Mouse (Mus musculus) liver, embryonic 11.5 days (tissue): ENCODE measurements around the gene Fzr1. TPM values are rescaled to one million over a fixed set of nuclear protein-coding genes. Genes with fewer than 3 reads are reported as not detected.

ENCODE experiments used
- ATAC-seq: fragments of 200-750 bp; cut with Nextera tagmentation; replicated peaks from 2 replicates; pipeline ENCODE4 v1.8.0; 2017; ENCODE audit warnings: moderate number of reproducible peaks, mild to moderate bottlenecking, moderate TSS enrichment, moderate library complexity; ENCODE audit not compliant: low FRiP score
- DNase-seq: peaks from one replicate; pipeline ENCODE4 v3.0.0-alpha.2; 2017; ENCODE audit warnings: low spot score
- H3K27ac ChIP-seq: fragments of 300-500 bp; sonication (generic); 2 replicates; pipeline ENCODE4 v1.5.1; 2014; ENCODE audit warnings: mild to moderate bottlenecking, low read depth, low read length, control low read depth
- H3K27me3 ChIP-seq: fragments of 300-500 bp; sonication (generic); replicated peaks from 2 replicates; pipeline ENCODE4 v1.6.1; 2014; ENCODE audit warnings: low read length, mixed read lengths; ENCODE audit not compliant: control insufficient read depth, insufficient read depth
- H3K36me3 ChIP-seq: fragments of 300-500 bp; sonication (generic); 2 replicates; pipeline ENCODE4 v1.6.1; 2014; ENCODE audit warnings: mild to moderate bottlenecking, low read length, moderate library complexity, mixed read lengths; ENCODE audit not compliant: control insufficient read depth, insufficient read depth
- H3K4me1 ChIP-seq: fragments of 300-500 bp; sonication (generic); replicated peaks from 2 replicates; pipeline ENCODE4 v1.6.1; 2014; ENCODE audit warnings: low read length, mixed read lengths; ENCODE audit not compliant: control insufficient read depth, insufficient read depth
- H3K4me2 ChIP-seq: fragments of 300-500 bp; sonication (generic); 2 replicates; pipeline ENCODE4 v1.6.1; 2014; ENCODE audit warnings: mild to moderate bottlenecking, control low read depth, moderate library complexity
- H3K4me3 ChIP-seq: fragments of 300-500 bp; sonication (generic); 2 replicates; pipeline ENCODE4 v1.5.1; 2014; ENCODE audit warnings: low read depth, low read length, control low read depth
- H3K9ac ChIP-seq: fragments of 300-500 bp; sonication (generic); 2 replicates; pipeline ENCODE4 v1.6.1; 2014; ENCODE audit warnings: low read depth, low read length, control low read depth
- H3K9me3 ChIP-seq: fragments of 300-500 bp; sonication (generic); 2 replicates; pipeline ENCODE4 v1.6.1; 2016; ENCODE audit warnings: low read length, inconsistent platforms, mixed read lengths; ENCODE audit not compliant: control insufficient read depth
- WGBS: fragments of 180-500 bp; shearing (Covaris S2); extraction: QIAGEN DNeasy Blood & Tissue Kit; methylation state at CpG from one replicate; pipeline ENCODE4 v1.1.7; 2014; 5-methylcytosine and 5-hydroxymethylcytosine counted together
- polyA plus RNA-seq: library from polyadenylated mRNA; unstranded; fragments of >200 nt; fragmentation: Nextera tagmentation; extraction: Ambion mirVana; gene quantifications from 2 replicates; pipeline ENCODE4 v1.2.1, GENCODE M21; 2014

The Fzr1 gene
- polyA plus RNA-seq, 1 experiment from 2014 or later: 74.0 TPM

DNA sequence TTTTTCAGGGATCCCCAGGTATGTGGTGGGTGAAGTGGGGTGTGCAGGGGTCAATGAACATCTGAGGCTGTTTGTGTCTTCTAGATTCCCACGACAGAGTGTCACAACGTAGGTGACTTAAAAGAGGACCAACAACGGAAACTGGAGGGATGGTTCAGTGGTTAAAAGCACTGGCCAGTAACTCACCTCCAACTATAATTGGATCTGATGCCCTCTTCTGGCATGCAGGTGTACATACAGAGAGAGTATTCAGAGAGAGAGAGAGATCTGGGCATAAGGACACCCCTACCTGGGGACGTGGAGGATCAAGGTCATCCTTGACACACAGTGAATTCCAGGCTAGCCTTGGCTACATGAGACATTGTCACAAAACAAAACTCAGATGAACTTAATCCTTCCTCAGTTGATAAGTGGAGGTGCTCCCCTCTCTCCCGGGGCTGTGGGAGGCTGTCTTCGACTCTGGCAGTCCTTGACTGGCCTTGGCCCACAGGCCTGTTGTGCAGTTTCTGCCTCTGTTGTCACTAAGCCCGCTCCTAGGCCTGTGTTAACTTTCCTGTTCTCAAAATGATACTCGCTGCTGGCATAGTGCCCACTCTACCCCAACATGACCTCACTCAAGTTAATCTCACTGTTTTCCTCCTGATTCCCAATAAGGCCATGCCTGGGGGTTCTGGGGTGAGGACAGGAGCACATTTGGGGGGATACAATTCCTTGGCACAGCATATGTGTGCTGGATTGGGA lies 33.7 kb downstream of the Fzr1 start:
- no peaks in the 10 kb centered on the region for H3K9me3 ChIP-seq
- 49% methylated on average over 8 of the region's 8 CpGs for WGBS
- H3K27me3 ChIP-seq: peaks cover 31% of the 10 kb centered on the region
- H3K27ac ChIP-seq: no peak overlapping the region
- H3K4me1 ChIP-seq: peaks cover 45% of the 10 kb centered on the region
- H3K4me2 ChIP-seq: no peak overlapping the region
- no peak for ATAC-seq
- DNase-seq: no peak
- H3K4me3 ChIP-seq: no peak overlapping the region
- peaks cover 4% of the 10 kb centered on the region; the same call in 1 of the 2 replicates for H3K36me3 ChIP-seq
- H3K9ac ChIP-seq: no peak overlapping the region

DNA sequence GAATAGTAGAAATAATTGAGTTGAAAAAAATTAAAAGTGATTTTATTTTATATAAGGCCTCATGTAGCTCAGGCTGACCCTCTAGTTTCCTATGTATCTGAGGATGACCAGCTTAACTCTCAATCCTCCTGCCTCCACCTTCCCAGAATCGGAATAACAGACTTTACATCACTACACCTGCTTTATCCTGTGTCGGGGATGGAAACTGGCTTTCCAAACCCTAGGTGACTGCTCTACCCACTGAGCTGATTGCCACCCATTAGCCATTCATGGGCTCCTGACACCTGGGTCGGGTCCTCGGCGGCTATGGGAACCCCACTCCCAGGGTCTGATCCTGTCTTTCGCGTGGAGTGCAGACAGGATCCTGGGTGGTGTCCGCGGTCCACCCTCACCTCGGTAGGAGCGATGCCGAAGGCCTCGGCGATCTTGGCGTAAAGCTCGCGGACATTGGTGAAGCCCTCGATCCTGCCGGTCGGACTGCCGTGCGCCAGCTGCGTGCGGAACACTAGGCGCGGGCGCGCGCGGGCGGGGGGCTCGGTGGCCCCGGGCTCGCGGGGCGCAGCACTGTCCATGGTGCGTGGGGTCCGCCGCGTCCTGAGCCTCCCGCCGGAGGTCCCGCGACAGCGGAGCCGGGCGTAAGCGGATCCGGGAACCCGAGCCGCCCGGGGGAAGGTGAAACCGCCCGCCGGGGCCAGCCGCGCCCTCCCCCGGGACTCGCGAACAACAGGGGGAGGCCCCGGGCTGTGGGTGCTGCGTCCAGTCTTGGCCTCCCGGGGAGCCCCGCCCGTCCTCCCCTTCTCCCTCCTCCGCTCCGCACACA lies 35.4 kb downstream of the Fzr1 start, which contains the start of gene Gipc3:
TSS of gene Gipc3 (minus strand) at position 581 of the 820 bp plus-strand sequence.
- Histone ChIP-seq H3K9me3 (no peaks in the 10 kb centered on the region), H3K4me3 (peak within 1 kb of the TSS; percentile 51), H3K9ac (peak within 1 kb of the TSS; percentile 39; the same call in 1 of the 2 replicates), H3K4me1 (peaks cover 32% of the 10 kb centered on the region), H3K4me2 (peak within 1 kb of the TSS; percentile 74), H3K36me3 (peaks cover 4% of the 10 kb centered on the region; the same call in 1 of the 2 replicates), H3K27ac (no peak within 1 kb of the TSS), H3K27me3 (peaks cover 38% of the 10 kb centered on the region)
- WGBS: 4% methylated on average over 66 of the region's 67 CpGs
- no peak for DNase-seq
- ATAC-seq: no peak

DNA sequence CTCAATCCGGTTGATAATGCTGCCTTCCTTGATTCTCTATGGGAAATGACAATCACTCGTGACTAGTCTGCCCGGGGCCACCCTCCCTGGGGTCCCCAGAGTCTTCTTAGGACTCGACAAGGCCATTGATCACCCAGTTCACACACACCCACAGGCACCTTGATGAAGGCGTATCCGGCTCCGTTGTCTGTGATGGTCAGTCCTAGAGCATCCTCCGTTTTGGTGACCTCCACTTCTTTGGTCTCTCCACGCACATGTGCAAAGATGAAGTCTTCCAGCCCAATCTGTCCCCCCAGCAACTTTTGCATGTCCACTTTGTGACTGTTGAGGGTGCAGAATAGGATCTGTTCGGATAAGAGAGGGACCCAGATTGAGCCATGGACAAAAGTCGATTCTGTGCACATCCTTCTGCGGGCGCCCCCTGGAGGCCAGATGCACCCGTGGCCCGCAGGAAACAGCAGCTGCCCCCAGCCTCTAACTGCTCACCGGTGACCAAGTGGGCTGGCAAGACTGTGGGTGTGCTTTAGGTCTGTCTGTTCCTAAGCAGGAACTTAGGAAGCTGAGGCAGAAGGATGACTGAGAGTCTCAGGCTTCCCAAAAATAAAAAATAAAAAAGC lies 36.9 kb downstream of the Fzr1 start:
- no peak for ATAC-seq
- H3K9me3 ChIP-seq: no peaks in the 10 kb centered on the region
- no peak overlapping the region for H3K4me2 ChIP-seq
- no peak overlapping the region for H3K9ac ChIP-seq
- H3K4me1 ChIP-seq: peaks cover 22% of the 10 kb centered on the region
- H3K27me3 ChIP-seq: peaks cover 44% of the 10 kb centered on the region
- peak; percentile 75 for DNase-seq
- no peak overlapping the region for H3K4me3 ChIP-seq
- H3K27ac ChIP-seq: no peak overlapping the region
- WGBS: 30% methylated on average over 16 of the region's 16 CpGs
- no peaks in the 10 kb centered on the region for H3K36me3 ChIP-seq

DNA sequence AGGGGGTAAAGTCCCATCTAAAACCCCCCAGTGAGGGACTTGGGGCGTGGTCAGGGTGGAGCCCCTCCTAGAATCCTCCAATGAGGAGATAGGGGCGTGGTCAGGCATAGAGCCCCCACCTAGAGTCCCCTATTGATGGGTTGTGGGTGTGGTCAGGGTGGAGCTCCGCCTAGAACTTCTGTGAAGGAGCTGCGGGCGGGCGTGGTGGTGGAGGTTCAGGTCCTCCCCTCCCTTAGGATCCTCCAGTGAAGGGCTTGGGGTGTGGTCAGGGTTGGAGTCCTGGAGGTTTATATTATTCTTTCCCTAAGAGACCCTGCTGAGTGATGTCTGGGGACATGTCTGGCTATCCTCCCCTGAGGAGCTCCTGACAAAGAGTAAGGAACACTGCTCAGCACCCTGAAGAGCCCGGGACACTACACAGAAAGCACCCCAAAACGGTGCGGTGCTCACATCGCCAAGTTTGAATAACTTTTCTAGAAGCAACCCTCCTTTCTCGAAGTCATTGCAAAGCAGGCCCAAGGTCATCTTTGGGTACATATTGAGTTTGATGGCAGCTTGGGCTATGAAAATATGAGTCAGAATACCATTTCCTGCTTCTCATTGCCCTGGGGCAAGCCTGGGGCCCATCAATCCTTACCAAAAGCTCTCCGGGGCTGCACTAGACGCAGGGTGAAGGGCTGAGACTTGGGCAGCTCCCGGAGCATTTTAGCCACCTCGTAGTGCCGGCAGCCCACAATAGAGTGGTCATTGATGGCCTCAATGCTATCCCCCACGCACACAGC lies 37.6 kb downstream of the Fzr1 start:
- DNase-seq (no peak), ATAC-seq (peak; percentile 53; the same call in 1 of the 2 replicates)
- no peaks in the 10 kb centered on the region for H3K9me3 ChIP-seq
- H3K27me3 ChIP-seq: peaks cover 42% of the 10 kb centered on the region
- no peak overlapping the region for H3K27ac ChIP-seq
- no peak overlapping the region for H3K4me2 ChIP-seq
- no peaks in the 10 kb centered on the region for H3K36me3 ChIP-seq
- no peak overlapping the region for H3K4me3 ChIP-seq
- H3K9ac ChIP-seq: no peak overlapping the region
- peaks cover 23% of the 10 kb centered on the region for H3K4me1 ChIP-seq
- WGBS: 40% methylated on average over 17 of the region's 17 CpGs

DNA sequence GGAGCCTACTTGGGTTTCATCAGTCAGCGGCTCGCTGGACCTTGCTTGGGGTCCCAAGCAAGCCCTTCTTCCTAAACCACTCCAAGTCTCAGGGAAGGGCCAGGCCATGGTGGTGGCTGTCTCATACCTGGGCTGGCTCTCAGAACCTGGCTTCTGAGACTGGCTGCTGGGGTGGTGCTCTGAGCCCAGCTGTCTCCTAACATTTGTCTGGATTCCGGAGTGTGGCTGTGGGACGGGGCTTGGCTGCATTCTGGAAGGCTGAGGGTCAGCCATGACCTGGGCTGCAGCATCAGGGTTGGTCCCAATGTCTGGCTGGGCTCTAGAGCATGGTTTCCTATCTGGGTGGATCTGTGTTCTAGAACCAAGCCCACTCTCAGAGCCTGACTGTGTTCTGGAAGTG lies 41.8 kb downstream of the Fzr1 start:
- H3K4me3 ChIP-seq: no peak overlapping the region
- no peak overlapping the region for H3K4me2 ChIP-seq
- no peak overlapping the region for H3K27ac ChIP-seq
- no peaks in the 10 kb centered on the region for H3K9me3 ChIP-seq
- ATAC-seq (no peak), DNase-seq (no peak)
- WGBS: 95% methylated on average over 4 of the region's 4 CpGs
- H3K36me3 ChIP-seq: no peaks in the 10 kb centered on the region; the same call in 1 of the 2 replicates
- H3K27me3 ChIP-seq: peaks cover 27% of the 10 kb centered on the region
- H3K4me1 ChIP-seq: peaks cover 27% of the 10 kb centered on the region
- H3K9ac ChIP-seq: no peak overlapping the region

DNA sequence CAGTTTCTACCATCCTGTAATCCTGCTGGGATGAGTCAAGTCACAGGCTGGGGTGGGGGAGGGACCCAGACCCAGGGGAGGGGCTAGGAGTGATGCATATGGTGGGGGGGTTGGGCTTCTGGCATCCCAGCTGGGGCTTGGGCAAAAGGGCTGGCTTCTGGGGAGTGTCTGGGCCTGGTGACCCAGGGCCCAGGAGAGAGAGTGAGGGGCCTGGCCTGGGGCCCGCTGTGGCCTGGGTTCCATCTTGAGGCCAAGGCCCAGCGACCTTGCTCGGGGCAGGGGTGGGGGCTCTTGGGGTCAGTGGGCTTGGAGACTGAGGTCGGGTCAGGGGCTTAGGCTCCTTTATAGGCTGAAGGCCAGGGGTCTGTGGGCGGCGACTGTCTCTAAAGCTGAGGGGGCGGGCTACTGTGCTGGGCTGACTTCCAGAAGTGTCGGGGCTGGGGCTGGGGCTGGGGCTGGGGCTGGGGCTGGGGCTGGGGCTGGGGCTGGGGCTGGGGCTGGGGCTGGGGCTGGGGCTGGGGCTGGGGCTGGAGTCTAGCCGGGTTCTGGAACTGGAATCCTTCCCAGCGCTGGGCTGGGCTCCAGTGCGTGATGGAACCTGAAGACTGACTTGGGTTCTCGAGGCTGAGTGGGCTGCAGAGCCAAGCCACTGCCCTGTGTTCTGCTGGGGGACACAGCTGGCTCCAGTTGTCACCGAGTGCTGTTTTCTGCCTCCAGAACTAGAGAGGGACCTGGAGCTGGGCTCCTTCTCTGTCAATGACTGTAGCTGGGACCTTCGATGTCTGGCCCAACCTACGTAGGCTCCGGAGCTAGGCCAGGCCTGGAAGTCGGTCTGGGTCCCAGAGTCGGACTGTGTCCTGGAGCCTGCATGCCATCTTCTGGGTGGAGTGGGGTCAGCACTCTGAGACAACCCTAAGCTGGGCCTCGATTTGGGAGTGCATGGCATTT lies 42.6 kb downstream of the Fzr1 start:
- H3K9ac ChIP-seq: no peak overlapping the region
- no peak overlapping the region for H3K4me3 ChIP-seq
- 57% methylated on average over 18 of the region's 19 CpGs for WGBS
- H3K27ac ChIP-seq: no peak overlapping the region
- DNase-seq: no peak
- H3K27me3 ChIP-seq: peaks cover 24% of the 10 kb centered on the region
- H3K36me3 ChIP-seq: no peaks in the 10 kb centered on the region; the same call in 1 of the 2 replicates
- H3K9me3 ChIP-seq: no peaks in the 10 kb centered on the region
- peaks cover 19% of the 10 kb centered on the region for H3K4me1 ChIP-seq
- ATAC-seq: no peak
- H3K4me2 ChIP-seq: no peak overlapping the region

DNA sequence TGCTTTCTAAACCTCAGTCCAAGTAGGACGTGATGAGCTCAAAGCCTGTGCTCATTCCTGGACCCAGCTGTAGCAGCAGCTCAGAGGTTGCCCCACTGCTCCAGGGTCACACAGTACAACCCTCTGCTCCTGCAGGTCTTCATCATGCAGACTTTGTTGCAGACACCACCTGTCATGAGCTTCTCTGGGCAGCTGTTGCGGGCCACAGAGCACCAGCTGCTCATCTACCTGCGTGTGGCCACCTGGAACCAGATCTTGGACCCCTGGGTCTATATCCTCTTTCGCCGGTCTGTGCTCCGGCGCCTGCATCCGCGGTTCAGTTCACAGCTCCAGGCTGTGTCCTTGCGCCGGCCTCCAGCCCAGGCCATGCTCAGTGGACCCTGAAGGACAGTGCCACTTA lies 44.0 kb downstream of the Fzr1 start:
- Histone ChIP-seq H3K9me3 (no peaks in the 10 kb centered on the region), H3K36me3 (no peaks in the 10 kb centered on the region; the same call in 1 of the 2 replicates), H3K27me3 (peaks cover 24% of the 10 kb centered on the region), H3K4me2 (no peak overlapping the region), H3K4me3 (no peak overlapping the region), H3K9ac (no peak overlapping the region), H3K4me1 (peaks cover 20% of the 10 kb centered on the region), H3K27ac (no peak overlapping the region)
- 69% methylated on average over 11 of the region's 11 CpGs for WGBS
- DNase-seq (no peak), ATAC-seq (no peak)
